26 mouse cellular contexts compared by ENCODE assay signal in the genomic region with DNA sequence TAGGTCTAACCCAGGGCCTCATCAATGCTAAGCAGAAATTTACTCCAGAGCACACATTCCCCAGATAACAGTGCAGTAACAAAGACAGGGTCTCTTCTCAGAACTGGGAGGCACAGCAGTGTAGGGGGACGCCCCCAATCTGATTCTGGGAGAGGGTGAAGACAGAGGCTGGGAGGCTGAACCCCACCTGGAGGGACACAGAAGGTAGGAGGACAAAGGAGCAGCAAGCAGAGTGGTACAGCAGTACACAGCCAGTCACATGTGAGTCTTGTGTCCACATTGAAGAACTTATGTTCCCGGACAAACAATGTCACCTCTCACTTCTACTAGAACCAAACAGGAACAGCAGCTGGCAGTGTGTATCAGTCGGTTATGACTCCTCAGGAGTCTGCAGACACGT.
A peak's percentile ranks its signal among the peaks of the same experiment; 100 is the strongest.
DNase-seq lines count a peak whose midpoint lies in the region; ATAC-seq and TF ChIP-seq lines count a peak whose summit lies in the region.
"Had no signal": no experiment of that assay in that cellular context is flagged by ENCODE, and none has a peak within 500 bp of the region (broad histone marks: within the 10 kb centered on the region; RNA-seq: fewer than 3 reads in every experiment).

No protein-coding gene starts in this region.

- no peak overlapping the region for H3K4me2 ChIP-seq in neural tube, embryonic 13.5 days
- H3K4me2 ChIP-seq in midbrain, postnatal 0 days (ENCODE audit: low read depth, low read length, poor library complexity, severe bottlenecking) = no peak overlapping the region
- H3K4me2 ChIP-seq: embryonic facial prominence, embryonic 15.5 days; forebrain, embryonic 12.5 days; limb, embryonic 12.5 days; liver, embryonic 15.5 days; neural tube, embryonic 12.5 days had no signal

- no peak overlapping the region for H3K9ac ChIP-seq in neural tube, embryonic 13.5 days
- no peak overlapping the region for H3K9ac ChIP-seq in midbrain, postnatal 0 days (replicated peaks; ENCODE audit: low read length, poor library complexity, severe bottlenecking)
- H3K9ac ChIP-seq: embryonic facial prominence, embryonic 15.5 days; forebrain, embryonic 12.5 days; limb, embryonic 12.5 days; liver, embryonic 15.5 days; neural tube, embryonic 12.5 days had no signal

- ATAC-seq in neural tube, embryonic 13.5 days (ENCODE audit: low read depth) = no peak
- no peak for ATAC-seq in midbrain, postnatal 0 days (ENCODE audit: low FRiP score)
- ATAC-seq: activated CD4-positive, CD25-positive, alpha-beta regulatory T cell, adult 4 months; inflammation-experienced regulatory T-cells, adult 6 months had no signal

- no peaks in the 10 kb centered on the region for H3K9me3 ChIP-seq in neural tube, embryonic 13.5 days
- H3K9me3 ChIP-seq in midbrain, postnatal 0 days (ENCODE audit: low read length) = no peaks in the 10 kb centered on the region
- H3K9me3 ChIP-seq: embryonic facial prominence, embryonic 15.5 days; forebrain, embryonic 12.5 days; heart, embryonic 10.5 days; limb, embryonic 12.5 days; liver, embryonic 15.5 days; neural tube, embryonic 12.5 days had no signal

- no peaks in the 10 kb centered on the region for H3K36me3 ChIP-seq in neural tube, embryonic 13.5 days
- no peaks in the 10 kb centered on the region for H3K36me3 ChIP-seq in midbrain, postnatal 0 days (ENCODE audit: insufficient read depth, low read length)
- H3K36me3 ChIP-seq: embryonic facial prominence, embryonic 15.5 days; forebrain, embryonic 12.5 days; heart, embryonic 10.5 days; limb, embryonic 12.5 days; liver, embryonic 15.5 days; neural tube, embryonic 12.5 days had no signal

- no peak for TF ChIP-seq CTCF in layer of hippocampus, adult 2 months (conservative IDR thresholded peaks at IDR 0.05)
- TF ChIP-seq CTCF in midbrain, postnatal 0 days (IDR thresholded peaks at IDR 0.05) = no peak

- H3K27me3 ChIP-seq in neural tube, embryonic 13.5 days = no peaks in the 10 kb centered on the region
- no peaks in the 10 kb centered on the region for H3K27me3 ChIP-seq in midbrain, postnatal 0 days (ENCODE audit: insufficient read depth, low read length)
- H3K27me3 ChIP-seq: CH12.LX; embryonic facial prominence, embryonic 15.5 days; forebrain, embryonic 12.5 days; limb, embryonic 12.5 days; liver, embryonic 15.5 days; megakaryocyte, embryonic 14.5 days; neural tube, embryonic 12.5 days had no signal

- peaks cover 29% of the 10 kb centered on the region; the same call in 1 of the 2 replicates for H3K4me1 ChIP-seq in neural tube, embryonic 13.5 days (replicated peaks)
- no peaks in the 10 kb centered on the region; the same call in 1 of the 2 replicates for H3K4me1 ChIP-seq in midbrain, postnatal 0 days (ENCODE audit: insufficient read depth, low read length)
- H3K4me1 ChIP-seq: embryonic facial prominence, embryonic 15.5 days; liver, embryonic 15.5 days; neural tube, embryonic 12.5 days had no signal

- no peak for DNase-seq in layer of hippocampus, adult 2 months (ENCODE audit: low spot score in 2 of 2)
- DNase-seq in layer of hippocampus, adult 8-10 months (ENCODE audit: low spot score in 2 of 2) = no peak
- DNase-seq in neural tube, embryonic 10.5 days (ENCODE audit: extremely low spot score, low spot score) = no peak
- no peak for DNase-seq in midbrain, postnatal 0 days (ENCODE audit: low spot score)
- DNase-seq in lung, postnatal 4 days = no peak
- DNase-seq: adrenal gland, adult 8-10 months; B cell, adult 2 months; cerebellum, adult 2 months; cerebellum, postnatal 14 days; gastrocnemius, postnatal 14 days; heart, postnatal 36 days; kidney, adult 11 months; kidney, postnatal 14 days; lung, postnatal 36 days had no signal

- H3K4me3 ChIP-seq in layer of hippocampus, adult 2 months = no peak overlapping the region
- H3K4me3 ChIP-seq in neural tube, embryonic 13.5 days = no peak overlapping the region
- no peak overlapping the region for H3K4me3 ChIP-seq in midbrain, postnatal 0 days (ENCODE audit: low read depth, low read length)
- H3K4me3 ChIP-seq: embryonic facial prominence, embryonic 15.5 days; forebrain, embryonic 12.5 days; heart, embryonic 10.5 days; left cerebral cortex, adult 2 months; limb, embryonic 12.5 days; liver, embryonic 15.5 days; megakaryocyte, embryonic 14.5 days; neural tube, embryonic 12.5 days had no signal

- 76% methylated on average over 4 of the region's 4 CpGs for WGBS in neural tube, embryonic 13.5 days
- WGBS in midbrain, postnatal 0 days = 70% methylated on average over 4 of the region's 4 CpGs

- H3K27ac ChIP-seq in layer of hippocampus, adult 2 months = peak overlapping the region; percentile 69
- peak overlapping the region; percentile 18; the same call in 1 of the 2 replicates for H3K27ac ChIP-seq in neural tube, embryonic 13.5 days (replicated peaks)
- peak overlapping the region; percentile 32; the same call in 1 of the 2 replicates for H3K27ac ChIP-seq in midbrain, postnatal 0 days (ENCODE audit: low read depth, low read length)
- H3K27ac ChIP-seq: embryonic facial prominence, embryonic 15.5 days; forebrain, embryonic 12.5 days; heart, embryonic 10.5 days; left cerebral cortex, adult 2 months; limb, embryonic 12.5 days; liver, embryonic 15.5 days; neural tube, embryonic 12.5 days had no signal

Comparison
In these comparisons a context has a peak if more than half of its experiments do, and no peak if none do; other contexts are left out.
1. H3K27ac ChIP-seq: peak in every context shown above with its lines; median percentile 69 in layer of hippocampus, adult 2 months; 32 in midbrain, postnatal 0 days; 18 in neural tube, embryonic 13.5 days.